Mouse (Mus musculus) neural tube, postnatal 0 days (tissue): ENCODE results near the gene Rap1a. TPM values are rescaled to one million over a fixed set of nuclear protein-coding genes. Genes with fewer than 3 reads are reported as not detected.

ENCODE experiments used
- polyA plus RNA-seq: library from polyadenylated mRNA; unstranded; fragments of >200 nt; fragmentation: Nextera tagmentation; extraction: Ambion mirVana; gene quantifications from 2 replicates; pipeline ENCODE4 v1.2.1, GENCODE M21; 2015

Rap1a gene
- polyA plus RNA-seq: 79.9 and 94.7 TPM in 2 replicates

GRCm38 (mm10) chr3:105801191-105802166, at the start of gene Rap1a:
TSS of gene Rap1a (minus strand) at chr3:105801336.

GRCm38 (mm10) chr3:105704031-105705008, 96.8 kb downstream of the Rap1a start, which contains the start of gene Inka2:
TSS of gene Inka2 (plus strand) at chr3:105704599.

GRCm38 (mm10) chr3:105687324-105688060, 113.6 kb downstream of the Rap1a start, which contains the start of gene Ddx20:
TSS of gene Ddx20 (minus strand) at chr3:105687574.

Other genes with a start within 250 kb of the Rap1a start
- 13.8 and 16.1 TPM in 2 replicates for gene Ddx20, start 113.8 kb downstream of the Rap1a start, polyA plus RNA-seq
- gene Inka2, start 96.7 kb downstream of the Rap1a start, polyA plus RNA-seq: 11.3 and 11.4 TPM in 2 replicates
- 0.44 and 0.69 TPM in 2 replicates for gene Adora3, start 69.5 kb upstream of the Rap1a start, polyA plus RNA-seq
- gene Tmigd3, start 69.6 kb upstream of the Rap1a start, polyA plus RNA-seq: not detected in 2 replicates
- gene I830077J02Rik, start 131.3 kb upstream of the Rap1a start, polyA plus RNA-seq: 0.18 and 0.71 TPM in 2 replicates
- 79.9 and 92.7 TPM in 2 replicates for gene Wdr77, start 158.0 kb upstream of the Rap1a start, polyA plus RNA-seq
- gene Atp5f1, start 158.8 kb upstream of the Rap1a start, polyA plus RNA-seq: 615 and 658 TPM in 2 replicates
- gene Ovgp1, start 172.4 kb upstream of the Rap1a start, polyA plus RNA-seq: 4.6 and 5.0 TPM in 2 replicates
- gene Pifo, start 213.3 kb upstream of the Rap1a start, polyA plus RNA-seq: 3.8 and 6.8 TPM in 2 replicates
- 0.36 TPM in 1 of 2 replicates, not detected in the other for gene Chil5, start 231.5 kb upstream of the Rap1a start, polyA plus RNA-seq